Mouse (Mus musculus): ENCODE data around the gene Clcn5.

Gene Clcn5

DNA sequence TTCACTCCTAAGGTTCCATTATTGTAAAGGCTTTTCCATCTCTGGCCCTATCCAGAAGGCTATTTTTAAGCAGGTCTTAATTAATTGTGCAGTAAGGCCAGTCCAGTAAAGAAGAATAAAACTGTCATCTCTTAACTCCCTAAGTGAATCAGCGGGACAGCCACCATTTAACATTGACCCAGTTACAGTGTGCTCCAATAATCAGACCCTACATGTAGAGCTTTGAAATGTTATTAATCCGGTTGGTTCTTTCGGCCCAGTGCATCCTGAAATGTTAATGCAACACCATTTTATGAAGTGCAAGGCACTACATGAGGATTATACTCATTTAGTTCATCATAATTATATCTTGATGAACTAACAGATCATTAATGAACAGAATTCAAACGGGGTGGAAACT, 128.3 kb downstream of the Clcn5 start:
- no peak for DNase-seq (ENCODE audit: low spot score in 2 of 2)

DNA sequence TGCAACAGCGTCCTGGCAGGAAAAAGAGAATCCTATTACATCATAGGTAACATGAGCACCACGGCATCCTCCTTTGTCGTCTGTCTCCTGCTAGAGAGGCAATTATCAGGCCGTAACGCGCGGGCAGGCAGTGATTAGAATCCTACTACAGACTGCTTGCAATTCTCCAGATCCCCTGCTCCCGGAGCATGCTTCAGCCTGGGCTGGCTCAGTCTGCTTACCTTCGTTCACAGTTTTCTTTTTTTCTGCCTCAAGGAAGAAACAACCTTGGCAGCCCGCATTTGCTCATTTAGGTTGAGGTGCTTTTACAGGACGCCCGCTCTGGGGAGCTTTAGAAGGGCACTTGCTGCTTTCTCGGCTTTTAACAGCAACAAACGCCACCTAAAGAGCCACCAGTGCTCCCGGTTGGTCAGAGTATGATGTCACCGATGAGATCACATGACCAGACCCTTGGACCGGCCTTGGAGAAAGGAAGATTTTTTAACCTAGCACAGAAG, 130.8 kb downstream of the Clcn5 start:
- peak; percentile 1 to 7 for DNase-seq (ENCODE audit: low spot score in 2 of 2)

DNA sequence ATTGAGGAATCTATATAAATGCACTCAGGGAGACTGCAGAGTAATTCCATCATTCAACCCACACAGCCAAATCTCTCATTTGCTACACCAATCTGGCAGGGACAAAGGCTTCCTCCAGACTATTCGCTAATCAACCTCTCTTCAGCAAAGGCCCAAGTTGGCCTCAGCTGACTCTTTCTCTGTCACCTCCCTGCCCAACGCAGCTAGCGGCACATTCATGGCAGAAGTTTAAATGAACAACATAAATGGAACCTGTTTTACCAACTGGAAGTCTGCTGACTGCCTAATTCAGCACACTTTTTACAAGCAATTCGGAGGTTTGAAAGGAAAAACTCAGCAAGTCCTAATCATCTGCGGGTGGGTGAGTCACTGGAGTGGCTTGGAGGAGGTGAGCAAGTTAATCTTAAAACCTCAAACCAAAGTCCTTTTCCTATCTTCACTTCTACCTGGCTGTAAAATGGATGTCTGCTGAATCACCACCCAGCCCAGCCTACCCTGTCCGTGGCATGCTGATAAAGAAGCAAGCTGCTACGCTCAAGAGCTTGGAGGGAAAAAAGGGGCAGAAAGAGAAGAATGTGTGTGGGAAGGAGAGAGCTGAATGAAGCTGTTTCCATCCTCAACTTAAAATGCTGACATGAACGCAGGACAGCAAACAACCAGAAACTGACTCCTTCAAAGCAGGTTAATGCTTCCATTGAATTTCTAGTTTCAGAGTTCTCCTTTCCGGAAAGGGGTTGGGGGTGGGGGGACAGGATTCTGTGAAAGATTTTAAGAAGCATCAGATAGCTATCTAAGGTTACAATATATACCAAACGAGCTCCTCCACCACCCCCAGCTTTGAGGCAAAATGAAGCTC, 131.5 kb downstream of the Clcn5 start:
- peak in 1 of 2 experiments; percentile 1 for DNase-seq (ENCODE audit: low spot score in 2 of 2)

DNA sequence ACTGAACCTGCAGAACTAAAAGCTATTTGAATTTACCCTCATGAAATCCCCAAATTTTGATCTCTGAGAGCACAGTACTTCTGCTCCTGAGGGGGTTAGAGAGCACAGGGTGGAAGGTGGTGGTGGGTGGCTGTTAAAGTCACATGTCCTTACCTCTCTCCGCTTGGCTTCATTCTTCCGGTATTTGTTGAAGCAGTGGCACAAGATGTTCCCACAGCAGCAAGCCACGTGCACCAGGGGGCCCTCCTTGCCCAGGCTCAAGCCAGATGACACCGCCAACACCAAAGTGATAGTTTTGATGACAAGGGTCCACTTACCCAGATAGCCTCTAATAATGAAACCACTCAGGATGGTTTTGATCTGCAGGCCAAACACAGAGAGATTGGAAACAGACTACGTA, 149.0 kb downstream of the Clcn5 start:
- no peak for DNase-seq (ENCODE audit: low spot score in 2 of 2)

- no peak for DNase-seq (ENCODE audit: low spot score in 2 of 2)
Observed at GRCm38 (mm10) chrX:7168799-7169198, 150.4 kb downstream of the Clcn5 start.

- no peak for DNase-seq (ENCODE audit: low spot score in 2 of 2)
Observed at GRCm38 (mm10) chrX:7157976-7158375, 161.2 kb downstream of the Clcn5 start.

- no peak for DNase-seq (ENCODE audit: low spot score in 2 of 2)
Observed at GRCm38 (mm10) chrX:7156026-7156732, 163.0 kb downstream of the Clcn5 start.

GRCm38 (mm10) chrX:7150129-7150528, 169.0 kb downstream of the Clcn5 start:
- no peak for DNase-seq (ENCODE audit: low spot score in 2 of 2)

- no peak for DNase-seq (ENCODE audit: low spot score in 2 of 2)
Observed at GRCm38 (mm10) chrX:7146156-7146555, 173.0 kb downstream of the Clcn5 start.

GRCm38 (mm10) chrX:7121618-7122280, 197.4 kb downstream of the Clcn5 start:
- DNase-seq (ENCODE audit: low spot score in 2 of 2) = no peak

GRCm38 (mm10) chrX:7114885-7115284, 204.3 kb downstream of the Clcn5 start:
- DNase-seq (ENCODE audit: low spot score in 2 of 2) = no peak
